Mouse (Mus musculus): ENCODE measurements around the gene Tmem174.

Gene Tmem174

GRCm38 (mm10) chr13:98637145-98637544 is at the start of gene Tmem174:
Gene Tmem174, minus strand, starts transcription at chr13:98637410.
- in situ Hi-C loops (cut with MseI, MboI) = no loop called here

GRCm38 (mm10) chr13:98684144-98684900 is 47.1 kb upstream of the Tmem174 start:
- in situ Hi-C loops (cut with MseI, MboI) = no loop called here

GRCm38 (mm10) chr13:98683412-98683811 is 46.2 kb upstream of the Tmem174 start:
- in situ Hi-C loops (cut with MseI, MboI) = no loop called here

- in situ Hi-C loops (cut with MseI, MboI) = no loop called here
Observed at GRCm38 (mm10) chr13:98680470-98681060, 43.4 kb upstream of the Tmem174 start.

- in situ Hi-C loops (cut with MseI, MboI) = no loop called here
Observed at GRCm38 (mm10) chr13:98679631-98680041, 42.4 kb upstream of the Tmem174 start.

- in situ Hi-C loops (cut with MseI, MboI) = no loop called here
Observed at GRCm38 (mm10) chr13:98679230-98679629, 42.0 kb upstream of the Tmem174 start.

- in situ Hi-C loops (cut with MseI, MboI) = no loop called here
Observed at GRCm38 (mm10) chr13:98673922-98674321, 36.7 kb upstream of the Tmem174 start.

- in situ Hi-C loops (cut with MseI, MboI) = no loop called here
Observed at GRCm38 (mm10) chr13:98669296-98669695, 32.1 kb upstream of the Tmem174 start.

GRCm38 (mm10) chr13:98667316-98667715 is 30.1 kb upstream of the Tmem174 start:
- in situ Hi-C loops (cut with MseI, MboI) = no loop called here

- in situ Hi-C loops (cut with MseI, MboI) = no loop called here
Observed at GRCm38 (mm10) chr13:98665240-98665639, 28.0 kb upstream of the Tmem174 start.

- in situ Hi-C loops (cut with MseI, MboI) = no loop called here
Observed at GRCm38 (mm10) chr13:98662173-98662675, 25.0 kb upstream of the Tmem174 start.

GRCm38 (mm10) chr13:98656034-98656471 is 18.8 kb upstream of the Tmem174 start:
- in situ Hi-C loops (cut with MseI, MboI) = no loop called here

GRCm38 (mm10) chr13:98655346-98655745 is 18.1 kb upstream of the Tmem174 start:
- in situ Hi-C loops (cut with MseI, MboI) = no loop called here

- in situ Hi-C loops (cut with MseI, MboI) = no loop called here
Observed at GRCm38 (mm10) chr13:98654129-98654939, 17.1 kb upstream of the Tmem174 start.

- in situ Hi-C loops (cut with MseI, MboI) = no loop called here
Observed at GRCm38 (mm10) chr13:98652194-98652593, 15.0 kb upstream of the Tmem174 start.

GRCm38 (mm10) chr13:98651228-98651977 is 14.2 kb upstream of the Tmem174 start:
- in situ Hi-C loops (cut with MseI, MboI) = no loop called here

- in situ Hi-C loops (cut with MseI, MboI) = no loop called here
Observed at GRCm38 (mm10) chr13:98647775-98648568, 10.8 kb upstream of the Tmem174 start.

GRCm38 (mm10) chr13:98638507-98639166 is 1.4 kb upstream of the Tmem174 start:
- in situ Hi-C loops (cut with MseI, MboI) = no loop called here

- in situ Hi-C loops (cut with MseI, MboI) = no loop called here
Observed at GRCm38 (mm10) chr13:98636571-98636970, 639 bp downstream of the Tmem174 start.
